Mouse (Mus musculus): Measurements from ENCODE around the gene Tldc2. TPM values are rescaled to one million over a fixed set of nuclear protein-coding genes. Genes with fewer than 3 reads are reported as not detected.

Tldc2 gene
- polyA plus RNA-seq, 1 experiment from 2014 or later, result not detected

GRCm38 (mm10) chr2:157064136-157064535 is 22.7 kb upstream of the Tldc2 start:
- peaks cover 22% of the 10 kb centered on the region for H3K36me3 ChIP-seq
- 65% methylated on average over 7 of the region's 7 CpGs for WGBS
- 0 out of 2 replicates have a peak overlapping the region, but pooled peaks have one; percentile 6 for H3K4me2 ChIP-seq (replicated peaks)
- H3K9ac ChIP-seq, result no peak overlapping the region
- no peak for ATAC-seq (ENCODE audit: low FRiP score, low read depth)
- H3K9me3 ChIP-seq, result no peaks in the 10 kb centered on the region
- no peak overlapping the region for H3K27ac ChIP-seq
- H3K27me3 ChIP-seq (replicated peaks), result no peaks in the 10 kb centered on the region
- no peak overlapping the region for H3K4me3 ChIP-seq
- peaks cover 55% of the 10 kb centered on the region for H3K4me1 ChIP-seq

- Histone ChIP-seq H3K4me1 (peaks cover 62% of the 10 kb centered on the region), H3K36me3 (peaks cover 11% of the 10 kb centered on the region; the same call in 1 of the 2 replicates), H3K9ac (no peak overlapping the region), H3K4me2 (replicated peaks) (no peak overlapping the region), H3K27me3 (replicated peaks) (no peaks in the 10 kb centered on the region), H3K9me3 (no peaks in the 10 kb centered on the region), H3K27ac (no peak overlapping the region), H3K4me3 (no peak overlapping the region)
- ATAC-seq (ENCODE audit: low FRiP score, low read depth), result no peak
- 83% methylated on average over 14 of the region's 14 CpGs for WGBS
Observed at GRCm38 (mm10) chr2:157064978-157065878, 21.6 kb upstream of the Tldc2 start.

- no peak for ATAC-seq (ENCODE audit: low FRiP score, low read depth)
- Histone ChIP-seq H3K27ac (no peak overlapping the region), H3K27me3 (replicated peaks) (no peaks in the 10 kb centered on the region), H3K36me3 (peaks cover 14% of the 10 kb centered on the region), H3K9me3 (no peaks in the 10 kb centered on the region), H3K4me3 (no peak overlapping the region), H3K4me2 (replicated peaks) (no peak overlapping the region), H3K9ac (no peak overlapping the region), H3K4me1 (peaks cover 68% of the 10 kb centered on the region)
- WGBS, result 87% methylated on average over 7 of the region's 7 CpGs
Observed at GRCm38 (mm10) chr2:157065879-157066226, 21.0 kb upstream of the Tldc2 start.

- no peak overlapping the region for H3K27ac ChIP-seq
- peaks cover 14% of the 10 kb centered on the region for H3K36me3 ChIP-seq
- H3K27me3 ChIP-seq (replicated peaks), result no peaks in the 10 kb centered on the region
- no peaks in the 10 kb centered on the region for H3K9me3 ChIP-seq
- H3K4me2 ChIP-seq (replicated peaks), result no peak overlapping the region
- H3K9ac ChIP-seq, result no peak overlapping the region
- no peak for ATAC-seq (ENCODE audit: low FRiP score, low read depth)
- WGBS, result 77% methylated on average over 7 of the region's 7 CpGs
- H3K4me1 ChIP-seq, result peaks cover 79% of the 10 kb centered on the region
- no peak overlapping the region for H3K4me3 ChIP-seq
Observed at GRCm38 (mm10) chr2:157066731-157067430, 20.0 kb upstream of the Tldc2 start.

- Histone ChIP-seq H3K9me3 (no peaks in the 10 kb centered on the region), H3K4me1 (peaks cover 82% of the 10 kb centered on the region), H3K4me3 (no peak overlapping the region), H3K27me3 (replicated peaks) (no peaks in the 10 kb centered on the region), H3K36me3 (peaks cover 28% of the 10 kb centered on the region), H3K4me2 (replicated peaks) (no peak overlapping the region), H3K9ac (no peak overlapping the region), H3K27ac (no peak overlapping the region)
- 75% methylated on average over 14 of the region's 14 CpGs for WGBS
- ATAC-seq (ENCODE audit: low FRiP score, low read depth), result no peak
Observed at GRCm38 (mm10) chr2:157068701-157069354, 18.0 kb upstream of the Tldc2 start.

- Histone ChIP-seq H3K4me1 (peaks cover 82% of the 10 kb centered on the region), H3K27ac (no peak overlapping the region), H3K36me3 (peaks cover 23% of the 10 kb centered on the region), H3K4me3 (no peak overlapping the region), H3K9ac (0 out of 2 replicates have a peak overlapping the region, but pooled peaks have one; percentile 38), H3K27me3 (replicated peaks) (no peaks in the 10 kb centered on the region), H3K9me3 (no peaks in the 10 kb centered on the region), H3K4me2 (replicated peaks) (no peak overlapping the region; the same call in 1 of the 2 replicates)
- 67% methylated on average over 3 of the region's 3 CpGs for WGBS
- no peak for ATAC-seq (ENCODE audit: low FRiP score, low read depth)
Observed at GRCm38 (mm10) chr2:157069355-157069735, 17.5 kb upstream of the Tldc2 start.

GRCm38 (mm10) chr2:157069755-157070315 is 17.0 kb upstream of the Tldc2 start:
- peaks cover 82% of the 10 kb centered on the region for H3K4me1 ChIP-seq
- H3K4me3 ChIP-seq, result no peak overlapping the region
- H3K27me3 ChIP-seq (replicated peaks), result no peaks in the 10 kb centered on the region
- 57% methylated on average over 3 of the region's 3 CpGs for WGBS
- no peak for ATAC-seq (ENCODE audit: low FRiP score, low read depth)
- no peak overlapping the region for H3K27ac ChIP-seq
- H3K4me2 ChIP-seq (replicated peaks), result peak overlapping the region; percentile 2; the same call in 1 of the 2 replicates
- no peaks in the 10 kb centered on the region for H3K9me3 ChIP-seq
- 0 out of 2 replicates have a peak overlapping the region, but pooled peaks have one; percentile 38 for H3K9ac ChIP-seq
- peaks cover 22% of the 10 kb centered on the region for H3K36me3 ChIP-seq

GRCm38 (mm10) chr2:157070365-157070764 is 16.5 kb upstream of the Tldc2 start:
- 64% methylated on average over 9 of the region's 9 CpGs for WGBS
- ATAC-seq (ENCODE audit: low FRiP score, low read depth), result no peak
- H3K27ac ChIP-seq, result 0 out of 2 replicates have a peak overlapping the region, but pooled peaks have one; percentile 5
- H3K4me3 ChIP-seq, result no peak overlapping the region
- H3K9ac ChIP-seq, result 0 out of 2 replicates have a peak overlapping the region, but pooled peaks have one; percentile 21
- H3K4me1 ChIP-seq, result peaks cover 82% of the 10 kb centered on the region
- H3K9me3 ChIP-seq, result no peaks in the 10 kb centered on the region
- H3K4me2 ChIP-seq (replicated peaks), result peak overlapping the region; percentile 2; the same call in 1 of the 2 replicates
- H3K36me3 ChIP-seq, result peaks cover 22% of the 10 kb centered on the region
- H3K27me3 ChIP-seq (replicated peaks), result no peaks in the 10 kb centered on the region

GRCm38 (mm10) chr2:157071556-157071955 is 15.3 kb upstream of the Tldc2 start:
- H3K36me3 ChIP-seq, result peaks cover 23% of the 10 kb centered on the region
- H3K27ac ChIP-seq, result no peak overlapping the region
- H3K4me3 ChIP-seq, result no peak overlapping the region
- ATAC-seq (ENCODE audit: low FRiP score, low read depth), result no peak
- no peaks in the 10 kb centered on the region for H3K27me3 ChIP-seq (replicated peaks)
- H3K9ac ChIP-seq, result no peak overlapping the region
- WGBS, result 74% methylated on average over 2 of the region's 2 CpGs
- H3K4me2 ChIP-seq (replicated peaks), result peak overlapping the region; percentile 18; the same call in 1 of the 2 replicates
- no peaks in the 10 kb centered on the region for H3K9me3 ChIP-seq
- peaks cover 86% of the 10 kb centered on the region for H3K4me1 ChIP-seq

- ATAC-seq (ENCODE audit: low FRiP score, low read depth), result no peak
- Histone ChIP-seq H3K4me2 (replicated peaks) (no peak overlapping the region), H3K27me3 (replicated peaks) (no peaks in the 10 kb centered on the region), H3K9me3 (no peaks in the 10 kb centered on the region), H3K36me3 (peaks cover 24% of the 10 kb centered on the region), H3K4me1 (peaks cover 89% of the 10 kb centered on the region), H3K9ac (no peak overlapping the region), H3K4me3 (no peak overlapping the region), H3K27ac (no peak overlapping the region)
- 85% methylated on average over 9 of the region's 9 CpGs for WGBS
Observed at GRCm38 (mm10) chr2:157072316-157072990, 14.4 kb upstream of the Tldc2 start.

- peaks cover 24% of the 10 kb centered on the region for H3K36me3 ChIP-seq
- no peak overlapping the region for H3K9ac ChIP-seq
- H3K27ac ChIP-seq, result no peak overlapping the region
- no peaks in the 10 kb centered on the region for H3K9me3 ChIP-seq
- no peak overlapping the region for H3K4me2 ChIP-seq (replicated peaks)
- 86% methylated on average over 9 of the region's 9 CpGs for WGBS
- no peak for ATAC-seq (ENCODE audit: low FRiP score, low read depth)
- peaks cover 92% of the 10 kb centered on the region for H3K4me1 ChIP-seq
- H3K4me3 ChIP-seq, result no peak overlapping the region
- H3K27me3 ChIP-seq (replicated peaks), result no peaks in the 10 kb centered on the region
Observed at GRCm38 (mm10) chr2:157073378-157074052, 13.3 kb upstream of the Tldc2 start.
